Mouse (Mus musculus) gonadal fat pad, adult 2 months (tissue): ENCODE results near the gene Ston1. TPM values are rescaled to one million over a fixed set of nuclear protein-coding genes. Genes with fewer than 3 reads are reported as not detected.

ENCODE experiments used
- DNase-seq: peaks from one replicate; pipeline ENCODE4 v3.0.0-alpha.2; 2012; ENCODE audit warnings: low read depth
- polyA plus RNA-seq: library from polyadenylated mRNA; depleted of rRNA; stranded (reverse); fragments of >200 nt; gene quantifications from 2 replicates; pipeline ENCODE4 v1.2.3, GENCODE M21; 2012; rRNA removed

The Ston1 gene
- polyA plus RNA-seq, 1 experiment, result 8.9 TPM

DNA sequence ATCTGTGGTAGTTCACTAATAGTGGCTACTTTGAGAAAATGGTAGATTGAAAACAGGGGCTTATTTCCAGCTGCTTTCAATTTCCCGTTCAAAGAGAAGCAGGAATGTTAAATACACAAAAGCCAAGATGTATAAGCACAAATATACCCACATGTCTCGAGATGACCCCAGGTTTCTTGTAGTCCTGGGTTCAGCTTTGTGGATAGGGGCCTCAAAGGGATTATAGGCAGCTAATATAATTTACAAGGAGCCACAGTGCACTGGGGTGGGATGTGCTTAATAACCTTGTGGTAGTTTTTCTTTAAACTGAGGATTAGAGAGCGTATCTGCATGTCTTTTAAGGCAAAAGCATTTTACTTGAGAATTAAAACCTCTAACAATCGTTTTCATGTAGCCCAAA lies 73.3 kb downstream of the Ston1 start:
- no peak for DNase-seq

DNA sequence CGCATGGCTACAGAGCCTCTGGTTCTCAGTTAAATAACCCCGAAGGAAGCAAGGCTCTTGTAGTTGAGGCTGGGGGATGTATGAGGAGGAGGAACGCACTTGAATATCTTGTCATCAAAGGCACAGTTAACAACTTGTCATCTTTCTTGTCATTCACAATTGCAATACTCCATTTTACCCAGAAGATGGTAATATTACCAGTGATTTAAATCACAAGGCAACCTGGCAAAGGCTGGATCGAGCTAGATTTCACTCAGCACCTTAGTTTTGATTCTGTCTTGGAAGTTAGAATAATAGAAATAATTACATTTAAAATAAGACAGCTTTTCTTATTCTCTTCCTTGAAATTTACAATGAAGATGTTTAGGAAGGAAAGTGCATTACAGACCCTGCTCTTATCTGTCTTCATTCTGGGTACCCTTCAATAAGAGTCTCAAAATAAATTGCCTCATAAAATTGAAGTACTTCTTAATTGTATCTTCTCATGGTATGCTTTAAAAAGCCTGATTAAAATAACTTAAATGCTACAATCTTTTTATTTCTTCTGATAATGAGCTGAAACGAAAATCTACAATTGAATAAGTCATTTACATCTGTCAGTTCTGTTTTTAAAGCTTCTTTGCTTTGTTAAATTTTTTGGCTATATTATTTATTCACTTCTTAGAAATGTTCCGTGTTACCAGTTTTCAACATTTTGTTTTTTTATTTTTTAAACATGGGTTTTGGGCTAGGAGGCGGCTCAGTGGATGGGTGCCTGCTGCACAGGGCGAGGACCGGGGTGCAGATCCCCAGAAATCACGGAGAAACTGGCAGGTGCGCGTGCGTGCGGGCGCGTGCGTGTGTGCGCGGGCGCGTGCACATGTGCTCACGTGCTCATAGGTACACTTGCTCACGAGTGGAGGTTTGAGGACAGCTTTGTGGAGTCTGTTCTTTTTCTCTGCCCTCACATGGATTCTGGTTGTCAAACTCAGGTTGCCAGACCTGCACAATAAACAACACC lies 78.1 kb downstream of the Ston1 start:
- DNase-seq, result no peak

DNA sequence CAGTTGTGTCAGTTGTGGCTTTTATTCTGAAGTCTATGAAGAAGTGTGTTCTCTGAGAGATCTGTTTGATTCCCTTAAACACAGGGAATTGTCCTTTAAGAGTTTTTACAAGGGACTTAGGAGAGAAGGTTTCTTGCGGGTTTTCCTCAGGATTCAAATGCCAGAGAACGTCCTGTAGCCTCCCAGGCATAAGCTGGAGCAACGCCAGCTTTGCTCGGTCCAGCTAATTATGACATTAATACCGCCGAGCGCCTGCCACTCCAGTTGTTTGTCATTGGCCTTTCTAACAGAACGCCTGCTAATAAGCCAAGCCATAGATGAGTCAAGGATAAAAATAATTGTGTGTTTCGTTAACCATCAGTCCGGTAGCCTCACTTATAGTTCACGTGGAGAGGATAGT lies 90.7 kb downstream of the Ston1 start:
- no peak for DNase-seq

DNA sequence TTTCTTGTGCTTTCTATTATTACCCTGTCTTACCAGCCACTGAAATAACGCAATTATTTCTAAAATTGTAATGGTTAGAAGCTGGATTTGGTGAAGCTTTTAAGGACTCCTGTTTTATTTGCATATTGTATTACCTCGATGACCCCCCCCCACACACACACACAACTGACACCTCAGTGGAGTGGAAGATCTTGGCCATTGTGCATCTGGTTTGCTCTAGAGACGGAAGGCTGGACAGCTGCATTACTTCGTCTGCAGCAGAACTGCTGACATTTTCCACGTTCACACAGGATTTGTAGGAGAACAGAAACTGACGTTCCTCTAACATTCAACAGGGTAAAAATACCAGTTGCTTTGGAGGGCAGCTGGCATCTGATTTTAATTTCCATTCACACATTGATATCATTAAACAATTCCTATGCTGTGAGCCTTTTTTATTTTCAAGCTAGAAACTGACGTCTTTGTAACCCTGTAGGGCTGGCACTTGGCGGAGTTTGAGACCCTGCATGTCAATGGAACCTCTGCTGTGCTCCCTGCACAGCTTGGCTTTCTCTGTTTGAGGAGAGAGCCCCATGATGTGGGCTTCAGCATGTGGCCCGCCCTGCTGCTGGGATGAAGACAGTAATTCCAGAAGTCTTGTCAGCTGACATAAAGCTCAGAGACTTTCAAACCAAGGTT lies 99.3 kb downstream of the Ston1 start:
- no peak for DNase-seq

DNA sequence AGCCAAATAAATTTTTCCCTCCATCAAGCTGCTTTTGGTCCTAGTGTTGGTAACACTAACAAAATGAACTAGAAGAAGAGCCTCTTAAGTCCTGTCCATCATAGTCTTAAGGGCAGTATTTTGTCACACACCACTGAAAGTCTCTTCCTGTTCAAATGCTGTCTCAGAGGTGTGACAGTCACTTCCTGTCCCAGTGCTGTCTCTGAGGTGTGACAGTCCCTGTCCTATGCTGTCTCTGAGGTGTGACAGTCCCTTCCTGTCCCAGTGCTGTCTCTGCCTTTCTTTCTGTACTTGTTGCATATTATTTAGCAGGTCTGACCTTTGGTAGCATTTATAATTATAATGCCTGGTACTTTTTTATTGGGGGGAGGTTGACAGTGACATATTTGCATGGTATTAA lies 103.4 kb downstream of the Ston1 start:
- no peak for DNase-seq

DNA sequence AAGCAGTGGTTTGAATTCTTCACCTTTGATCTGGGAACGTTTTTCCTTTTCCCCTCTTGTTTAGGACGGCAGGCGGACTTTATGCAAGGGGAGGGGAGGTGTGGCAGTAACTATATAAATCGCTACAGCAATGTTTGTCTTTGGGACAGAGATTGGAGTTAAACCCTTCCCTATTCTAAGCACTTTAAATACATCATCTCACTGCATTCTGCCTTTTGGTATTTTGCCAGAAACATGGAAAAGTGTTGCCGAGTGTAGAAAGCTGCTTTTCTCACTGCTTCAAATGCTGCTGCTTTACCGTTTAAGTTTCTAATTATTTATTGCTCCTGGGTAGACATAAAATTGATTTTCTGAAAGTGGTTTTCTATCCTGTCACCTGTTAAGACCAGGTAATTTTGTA lies 104.9 kb downstream of the Ston1 start:
- DNase-seq, result no peak

DNA sequence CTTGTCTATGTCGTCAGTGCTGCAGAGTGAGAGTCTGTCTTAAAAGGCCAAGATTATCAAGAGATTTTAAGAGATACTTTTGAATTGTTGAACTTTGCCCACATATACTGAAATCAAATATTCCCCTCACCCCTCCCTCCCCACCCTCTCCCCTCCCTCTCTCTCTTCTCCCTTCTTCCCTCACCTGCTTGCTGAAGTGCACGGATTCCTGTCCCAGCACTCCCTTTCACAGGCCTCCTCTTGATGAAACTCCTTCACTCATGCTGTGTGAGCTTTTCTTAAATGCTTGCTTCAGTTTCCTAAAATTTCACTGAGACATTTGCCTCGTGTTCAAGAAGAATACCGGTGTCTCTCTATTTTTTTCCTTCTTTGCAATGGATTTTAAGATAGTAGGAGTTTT lies 105.6 kb downstream of the Ston1 start:
- DNase-seq, result no peak

DNA sequence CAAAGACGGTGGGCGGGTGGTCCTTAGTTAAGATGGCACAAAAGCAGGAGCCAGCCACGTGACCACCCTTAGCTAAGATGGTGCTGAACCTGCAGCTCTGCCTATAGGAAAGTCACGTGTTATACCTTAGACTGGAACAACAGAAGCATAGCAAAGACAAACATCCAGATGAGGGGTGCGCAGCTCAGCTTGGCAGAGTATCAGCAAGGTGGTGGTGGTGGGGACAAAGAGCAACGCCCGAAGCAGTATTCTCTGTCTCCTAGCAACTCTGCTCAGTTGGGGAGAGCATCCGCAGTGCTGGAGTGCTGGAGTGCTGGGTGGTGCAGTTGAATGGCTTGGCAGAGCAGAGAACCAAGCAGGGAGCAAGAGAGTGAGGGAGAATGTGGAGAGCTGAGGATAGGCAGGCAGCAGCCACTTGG lies 108.8 kb downstream of the Ston1 start:
- no peak for DNase-seq

Other genes with a start within 250 kb of the Ston1 start
- 4.1 and 4.3 TPM in 2 replicates for gene Foxn2, start 157.0 kb upstream of the Ston1 start, polyA plus RNA-seq
- gene Ppp1r21, start 67.6 kb upstream of the Ston1 start, polyA plus RNA-seq, result 21.9 and 22.8 TPM in 2 replicates
- 0.66 and 1.1 TPM in 2 replicates for gene Gtf2a1l, start 71.0 kb downstream of the Ston1 start, polyA plus RNA-seq
- gene Lhcgr, start 194.3 kb downstream of the Ston1 start, polyA plus RNA-seq, result 0.19 and 0.46 TPM in 2 replicates